Mouse (Mus musculus): ENCODE results near the gene Slit3.

Gene Slit3

GRCm38 (mm10) chr11:35491701-35492100 lies 370.7 kb downstream of the Slit3 start:
- no peaks in the 10 kb centered on the region for H3K27me3 ChIP-seq (ENCODE audit: control insufficient read depth, insufficient read depth, low read length, poor library complexity, severe bottlenecking)
- no peak for DNase-seq (ENCODE audit: low read depth, low spot score)
- H3K36me3 ChIP-seq (ENCODE audit: control insufficient read depth, insufficient read depth, low read length, poor library complexity, severe bottlenecking) = no peaks in the 10 kb centered on the region

- no peak for DNase-seq (ENCODE audit: low read depth, low spot score)
- Histone ChIP-seq H3K36me3 (ENCODE audit: control insufficient read depth, insufficient read depth, low read length, poor library complexity, severe bottlenecking) (no peaks in the 10 kb centered on the region), H3K27me3 (ENCODE audit: control insufficient read depth, insufficient read depth, low read length, poor library complexity, severe bottlenecking) (no peaks in the 10 kb centered on the region)
These were observed 375.9 kb downstream of the Slit3 start for GRCm38 (mm10) chr11:35496874-35497273.

GRCm38 (mm10) chr11:35497961-35498360 lies 376.9 kb downstream of the Slit3 start:
- no peak for DNase-seq (ENCODE audit: low read depth, low spot score)
- no peaks in the 10 kb centered on the region for H3K27me3 ChIP-seq (ENCODE audit: control insufficient read depth, insufficient read depth, low read length, poor library complexity, severe bottlenecking)
- no peaks in the 10 kb centered on the region for H3K36me3 ChIP-seq (ENCODE audit: control insufficient read depth, insufficient read depth, low read length, poor library complexity, severe bottlenecking)

GRCm38 (mm10) chr11:35502128-35502527 lies 381.1 kb downstream of the Slit3 start:
- Histone ChIP-seq H3K27me3 (ENCODE audit: control insufficient read depth, insufficient read depth, low read length, poor library complexity, severe bottlenecking) (no peaks in the 10 kb centered on the region), H3K36me3 (ENCODE audit: control insufficient read depth, insufficient read depth, low read length, poor library complexity, severe bottlenecking) (no peaks in the 10 kb centered on the region; the same call in 1 of the 2 replicates)
- DNase-seq (ENCODE audit: low read depth, low spot score) = no peak

- H3K36me3 ChIP-seq (ENCODE audit: control insufficient read depth, insufficient read depth, low read length, poor library complexity, severe bottlenecking) = no peaks in the 10 kb centered on the region; the same call in 1 of the 2 replicates
- DNase-seq (ENCODE audit: low read depth, low spot score) = no peak
- H3K27me3 ChIP-seq (ENCODE audit: control insufficient read depth, insufficient read depth, low read length, poor library complexity, severe bottlenecking) = no peaks in the 10 kb centered on the region
These were observed 383.0 kb downstream of the Slit3 start for GRCm38 (mm10) chr11:35504051-35504450.

- Histone ChIP-seq H3K27me3 (ENCODE audit: control insufficient read depth, insufficient read depth, low read length, poor library complexity, severe bottlenecking) (no peaks in the 10 kb centered on the region; the same call in 1 of the 2 replicates), H3K36me3 (ENCODE audit: control insufficient read depth, insufficient read depth, low read length, poor library complexity, severe bottlenecking) (no peaks in the 10 kb centered on the region; the same call in 1 of the 2 replicates)
- no peak for DNase-seq (ENCODE audit: low read depth, low spot score)
These were observed 383.9 kb downstream of the Slit3 start for GRCm38 (mm10) chr11:35504916-35505315.

GRCm38 (mm10) chr11:35505316-35505715 lies 384.3 kb downstream of the Slit3 start:
- DNase-seq (ENCODE audit: low read depth, low spot score) = no peak
- no peaks in the 10 kb centered on the region; the same call in 1 of the 2 replicates for H3K27me3 ChIP-seq (ENCODE audit: control insufficient read depth, insufficient read depth, low read length, poor library complexity, severe bottlenecking)
- no peaks in the 10 kb centered on the region; the same call in 1 of the 2 replicates for H3K36me3 ChIP-seq (ENCODE audit: control insufficient read depth, insufficient read depth, low read length, poor library complexity, severe bottlenecking)

GRCm38 (mm10) chr11:35505817-35506216 lies 384.8 kb downstream of the Slit3 start:
- Histone ChIP-seq H3K27me3 (ENCODE audit: control insufficient read depth, insufficient read depth, low read length, poor library complexity, severe bottlenecking) (no peaks in the 10 kb centered on the region; the same call in 1 of the 2 replicates), H3K36me3 (ENCODE audit: control insufficient read depth, insufficient read depth, low read length, poor library complexity, severe bottlenecking) (no peaks in the 10 kb centered on the region; the same call in 1 of the 2 replicates)
- no peak for DNase-seq (ENCODE audit: low read depth, low spot score)

- H3K36me3 ChIP-seq (ENCODE audit: control insufficient read depth, insufficient read depth, low read length, poor library complexity, severe bottlenecking) = no peaks in the 10 kb centered on the region; the same call in 1 of the 2 replicates
- DNase-seq (ENCODE audit: low read depth, low spot score) = no peak
- H3K27me3 ChIP-seq (ENCODE audit: control insufficient read depth, insufficient read depth, low read length, poor library complexity, severe bottlenecking) = no peaks in the 10 kb centered on the region; the same call in 1 of the 2 replicates
These were observed 386.9 kb downstream of the Slit3 start for GRCm38 (mm10) chr11:35507781-35508390.

- no peak for DNase-seq (ENCODE audit: low read depth, low spot score)
- H3K36me3 ChIP-seq (ENCODE audit: control insufficient read depth, insufficient read depth, low read length, poor library complexity, severe bottlenecking) = no peaks in the 10 kb centered on the region
- H3K27me3 ChIP-seq (ENCODE audit: control insufficient read depth, insufficient read depth, low read length, poor library complexity, severe bottlenecking) = no peaks in the 10 kb centered on the region; the same call in 1 of the 2 replicates
These were observed 391.7 kb downstream of the Slit3 start for GRCm38 (mm10) chr11:35512686-35513085.

- no peaks in the 10 kb centered on the region; the same call in 1 of the 2 replicates for H3K27me3 ChIP-seq (ENCODE audit: control insufficient read depth, insufficient read depth, low read length, poor library complexity, severe bottlenecking)
- DNase-seq (ENCODE audit: low read depth, low spot score) = no peak
- no peaks in the 10 kb centered on the region for H3K36me3 ChIP-seq (ENCODE audit: control insufficient read depth, insufficient read depth, low read length, poor library complexity, severe bottlenecking)
These were observed 392.3 kb downstream of the Slit3 start for GRCm38 (mm10) chr11:35513343-35513742.

GRCm38 (mm10) chr11:35522802-35523452 lies 401.9 kb downstream of the Slit3 start:
- no peaks in the 10 kb centered on the region for H3K27me3 ChIP-seq (ENCODE audit: control insufficient read depth, insufficient read depth, low read length, poor library complexity, severe bottlenecking)
- H3K36me3 ChIP-seq (ENCODE audit: control insufficient read depth, insufficient read depth, low read length, poor library complexity, severe bottlenecking) = no peaks in the 10 kb centered on the region
- no peak for DNase-seq (ENCODE audit: low read depth, low spot score)

GRCm38 (mm10) chr11:35523773-35524172 lies 402.7 kb downstream of the Slit3 start:
- Histone ChIP-seq H3K27me3 (ENCODE audit: control insufficient read depth, insufficient read depth, low read length, poor library complexity, severe bottlenecking) (no peaks in the 10 kb centered on the region), H3K36me3 (ENCODE audit: control insufficient read depth, insufficient read depth, low read length, poor library complexity, severe bottlenecking) (no peaks in the 10 kb centered on the region)
- DNase-seq (ENCODE audit: low read depth, low spot score) = no peak

GRCm38 (mm10) chr11:35526219-35526762 lies 405.3 kb downstream of the Slit3 start:
- DNase-seq (ENCODE audit: low read depth, low spot score) = no peak
- H3K27me3 ChIP-seq (ENCODE audit: control insufficient read depth, insufficient read depth, low read length, poor library complexity, severe bottlenecking) = no peaks in the 10 kb centered on the region
- no peaks in the 10 kb centered on the region for H3K36me3 ChIP-seq (ENCODE audit: control insufficient read depth, insufficient read depth, low read length, poor library complexity, severe bottlenecking)

GRCm38 (mm10) chr11:35527816-35528462 lies 406.9 kb downstream of the Slit3 start:
- no peak for DNase-seq (ENCODE audit: low read depth, low spot score)
- H3K27me3 ChIP-seq (ENCODE audit: control insufficient read depth, insufficient read depth, low read length, poor library complexity, severe bottlenecking) = no peaks in the 10 kb centered on the region
- no peaks in the 10 kb centered on the region for H3K36me3 ChIP-seq (ENCODE audit: control insufficient read depth, insufficient read depth, low read length, poor library complexity, severe bottlenecking)

Data from splenic B cell, adult 2 months (primary cell).